Mouse (Mus musculus) hindbrain, embryonic 14.5 days (tissue): ENCODE measurements around the gene Hgfac. TPM values are rescaled to one million over a fixed set of nuclear protein-coding genes. Genes with fewer than 3 reads are reported as not detected.

Source experiments
- ATAC-seq: fragments of 200-750 bp; cut with Nextera tagmentation; 2 replicates; pipeline ENCODE4 v1.8.0; 2017; ENCODE audit warnings: moderate number of reproducible peaks, mild to moderate bottlenecking, moderate TSS enrichment, moderate library complexity; ENCODE audit not compliant: low FRiP score
- DNase-seq: peaks from one replicate; pipeline ENCODE4 v3.0.0-alpha.2; 2015; ENCODE audit warnings: low spot score
- H3K27ac ChIP-seq: fragments of 300-500 bp; sonication (generic); 2 replicates; pipeline ENCODE4 v1.5.1; 2014; ENCODE audit warnings: mild to moderate bottlenecking, moderate library complexity
- H3K27me3 ChIP-seq: fragments of 300-500 bp; sonication (generic); 2 replicates; pipeline ENCODE4 v1.6.1; 2014; ENCODE audit warnings: mild to moderate bottlenecking, low read length, mixed read lengths; ENCODE audit not compliant: control insufficient read depth, insufficient read depth
- H3K36me3 ChIP-seq: fragments of 300-500 bp; sonication (generic); replicated peaks from 2 replicates; pipeline ENCODE4 v1.6.1; 2014; ENCODE audit not compliant: control insufficient read depth, insufficient read depth
- H3K4me1 ChIP-seq: fragments of 300-500 bp; sonication (generic); replicated peaks from 2 replicates; pipeline ENCODE4 v1.6.1; 2014; ENCODE audit warnings: antibody characterized with exemption, low read length, mixed read lengths; ENCODE audit not compliant: control insufficient read depth, insufficient read depth
- H3K4me2 ChIP-seq: fragments of 300-500 bp; sonication (generic); replicated peaks from 2 replicates; pipeline ENCODE4 v1.6.1; 2014; ENCODE audit warnings: mild to moderate bottlenecking, moderate library complexity
- H3K4me3 ChIP-seq: fragments of 300-500 bp; sonication (generic); replicated peaks from 2 replicates; pipeline ENCODE4 v1.5.1; 2014; ENCODE audit warnings: mild to moderate bottlenecking, low read length
- H3K9ac ChIP-seq: fragments of 300-500 bp; sonication (generic); 2 replicates; pipeline ENCODE4 v1.6.1; 2014
- H3K9me3 ChIP-seq: fragments of 300-500 bp; sonication (generic); 2 replicates; pipeline ENCODE4 v1.6.1; 2016; ENCODE audit warnings: low read length; ENCODE audit not compliant: control insufficient read depth
- WGBS: fragments of 180-500 bp; shearing (Covaris S2); extraction: QIAGEN DNeasy Blood & Tissue Kit; methylation state at CpG from one replicate; pipeline ENCODE4 v1.1.7; 2014; 5-methylcytosine and 5-hydroxymethylcytosine counted together
- polyA plus RNA-seq: library from polyadenylated mRNA; unstranded; fragments of >200 nt; fragmentation: Nextera tagmentation; extraction: Ambion mirVana; gene quantifications from 2 replicates; pipeline ENCODE4 v1.2.1, GENCODE M21; 2014

Hgfac gene
- polyA plus RNA-seq, result 0.48 and 0.72 TPM in 2 replicates

- Histone ChIP-seq H3K27me3 (no peaks in the 10 kb centered on the region), H3K4me1 (no peaks in the 10 kb centered on the region), H3K4me3 (no peak within 1 kb of the TSS), H3K4me2 (no peak within 1 kb of the TSS), H3K9ac (no peak within 1 kb of the TSS), H3K9me3 (no peaks in the 10 kb centered on the region), H3K27ac (no peak within 1 kb of the TSS), H3K36me3 (no peaks in the 10 kb centered on the region)
- WGBS, result 74% methylated on average over 6 of the region's 6 CpGs
- no peak for DNase-seq
- no peak for ATAC-seq
These were observed at the start of gene Hgfac for GRCm38 (mm10) chr5:35041268-35041829. TSS of gene Hgfac (plus strand) at chr5:35041509.

GRCm38 (mm10) chr5:34998754-34999153, 42.6 kb upstream of the Hgfac start:
- WGBS, result 55% methylated on average over 3 of the region's 3 CpGs
- DNase-seq (no peak), ATAC-seq (no peak)
- Histone ChIP-seq H3K9ac (no peak overlapping the region), H3K27me3 (no peaks in the 10 kb centered on the region), H3K9me3 (no peaks in the 10 kb centered on the region), H3K4me3 (no peak overlapping the region), H3K27ac (no peak overlapping the region), H3K4me2 (no peak overlapping the region), H3K36me3 (peaks cover 5% of the 10 kb centered on the region; the same call in 1 of the 2 replicates), H3K4me1 (no peaks in the 10 kb centered on the region)

GRCm38 (mm10) chr5:34999281-34999680, 42.0 kb upstream of the Hgfac start:
- Histone ChIP-seq H3K4me3 (no peak overlapping the region), H3K9ac (no peak overlapping the region), H3K9me3 (no peaks in the 10 kb centered on the region), H3K4me2 (no peak overlapping the region), H3K27ac (no peak overlapping the region), H3K36me3 (peaks cover 5% of the 10 kb centered on the region; the same call in 1 of the 2 replicates), H3K27me3 (no peaks in the 10 kb centered on the region), H3K4me1 (no peaks in the 10 kb centered on the region)
- DNase-seq (no peak), ATAC-seq (no peak)
- 77% methylated on average over 6 of the region's 6 CpGs for WGBS

GRCm38 (mm10) chr5:35000323-35000722, 41.0 kb upstream of the Hgfac start:
- no peak overlapping the region for H3K4me2 ChIP-seq
- ATAC-seq, result no peak

GRCm38 (mm10) chr5:35001144-35001543, 40.2 kb upstream of the Hgfac start:
- no peak for ATAC-seq
- WGBS, result 80% methylated on average over 3 of the region's 3 CpGs
- no peaks in the 10 kb centered on the region for H3K27me3 ChIP-seq
- H3K4me1 ChIP-seq, result no peaks in the 10 kb centered on the region
- H3K4me2 ChIP-seq, result no peak overlapping the region
- H3K27ac ChIP-seq, result no peak overlapping the region
- H3K36me3 ChIP-seq, result peaks cover 8% of the 10 kb centered on the region; the same call in 1 of the 2 replicates
- DNase-seq, result no peak
- H3K4me3 ChIP-seq, result no peak overlapping the region
- no peak overlapping the region for H3K9ac ChIP-seq
- no peaks in the 10 kb centered on the region for H3K9me3 ChIP-seq

More at GRCm38 (mm10) chr5:35000323-35000722, 41.0 kb upstream of the Hgfac start:
- H3K9ac ChIP-seq, result no peak overlapping the region
- H3K4me1 ChIP-seq, result no peaks in the 10 kb centered on the region
- no peak for DNase-seq
- H3K4me3 ChIP-seq, result no peak overlapping the region
- H3K9me3 ChIP-seq, result no peaks in the 10 kb centered on the region
- no peak overlapping the region for H3K27ac ChIP-seq
- no peaks in the 10 kb centered on the region for H3K27me3 ChIP-seq
- peaks cover 5% of the 10 kb centered on the region; the same call in 1 of the 2 replicates for H3K36me3 ChIP-seq

- Histone ChIP-seq H3K4me3 (no peak overlapping the region), H3K4me2 (no peak overlapping the region), H3K27me3 (no peaks in the 10 kb centered on the region), H3K9ac (no peak overlapping the region), H3K36me3 (peaks cover 8% of the 10 kb centered on the region; the same call in 1 of the 2 replicates), H3K27ac (no peak overlapping the region), H3K9me3 (no peaks in the 10 kb centered on the region), H3K4me1 (no peaks in the 10 kb centered on the region)
- 73% methylated on average over 7 of the region's 7 CpGs for WGBS
- DNase-seq (no peak), ATAC-seq (no peak)
These were observed 37.6 kb upstream of the Hgfac start for GRCm38 (mm10) chr5:35003611-35004162.

GRCm38 (mm10) chr5:35004769-35005168, 36.5 kb upstream of the Hgfac start:
- Histone ChIP-seq H3K4me1 (no peaks in the 10 kb centered on the region), H3K36me3 (peaks cover 7% of the 10 kb centered on the region; the same call in 1 of the 2 replicates), H3K27me3 (no peaks in the 10 kb centered on the region), H3K4me3 (no peak overlapping the region), H3K4me2 (no peak overlapping the region), H3K27ac (no peak overlapping the region), H3K9me3 (no peaks in the 10 kb centered on the region), H3K9ac (no peak overlapping the region)
- WGBS, result 87% methylated on average over 2 of the region's 2 CpGs
- no peak for DNase-seq
- no peak for ATAC-seq

GRCm38 (mm10) chr5:35005659-35006058, 35.6 kb upstream of the Hgfac start:
- Histone ChIP-seq H3K4me1 (no peaks in the 10 kb centered on the region), H3K36me3 (peaks cover 5% of the 10 kb centered on the region; the same call in 1 of the 2 replicates), H3K27ac (no peak overlapping the region), H3K9ac (no peak overlapping the region), H3K4me2 (no peak overlapping the region), H3K9me3 (no peaks in the 10 kb centered on the region), H3K27me3 (no peaks in the 10 kb centered on the region), H3K4me3 (no peak overlapping the region)
- DNase-seq, result no peak
- ATAC-seq, result no peak
- 93% methylated on average over 3 of the region's 3 CpGs for WGBS

- no peak overlapping the region for H3K4me2 ChIP-seq
These were observed 34.7 kb upstream of the Hgfac start for GRCm38 (mm10) chr5:35006599-35006998.

More at GRCm38 (mm10) chr5:35006599-35006998, 34.7 kb upstream of the Hgfac start:
- Histone ChIP-seq H3K4me1 (no peaks in the 10 kb centered on the region), H3K9ac (no peak overlapping the region), H3K9me3 (no peaks in the 10 kb centered on the region), H3K36me3 (peaks cover 10% of the 10 kb centered on the region; the same call in 1 of the 2 replicates), H3K4me3 (no peak overlapping the region), H3K27ac (no peak overlapping the region), H3K27me3 (no peaks in the 10 kb centered on the region)
- 87% methylated on average over 2 of the region's 2 CpGs for WGBS
- ATAC-seq (no peak), DNase-seq (no peak)
